Mouse (Mus musculus) heart, embryonic 16.5 days (tissue): ENCODE measurements around the gene Lrrc29. TPM values are rescaled to one million over a fixed set of nuclear protein-coding genes. Genes with fewer than 3 reads are reported as not detected.

Experiments
- ATAC-seq: fragments of 200-750 bp; cut with Nextera tagmentation; replicated peaks from 2 replicates; pipeline ENCODE4 v1.8.0; 2017; ENCODE audit warnings: moderate number of reproducible peaks; ENCODE audit not compliant: insufficient read depth, low FRiP score; ENCODE audit errors: extremely low read depth
- H3K27ac ChIP-seq: fragments of 300-500 bp; sonication (generic); 2 replicates; pipeline ENCODE4 v1.5.1; 2014; ENCODE audit warnings: mild to moderate bottlenecking, low read length, control low read depth, moderate library complexity
- H3K27me3 ChIP-seq: fragments of 300-500 bp; sonication (generic); 2 replicates; pipeline ENCODE4 v1.6.1; 2014; ENCODE audit warnings: low read length, mixed read lengths; ENCODE audit not compliant: control insufficient read depth, insufficient read depth
- H3K36me3 ChIP-seq: fragments of 300-500 bp; sonication (generic); 2 replicates; pipeline ENCODE4 v1.6.1; 2014; ENCODE audit not compliant: control insufficient read depth, insufficient read depth
- H3K4me1 ChIP-seq: fragments of 300-500 bp; sonication (generic); 2 replicates; pipeline ENCODE4 v1.6.1; 2014; ENCODE audit warnings: low read length, mixed read lengths; ENCODE audit not compliant: control insufficient read depth, insufficient read depth
- H3K4me2 ChIP-seq: fragments of 300-500 bp; sonication (generic); 2 replicates; pipeline ENCODE4 v1.6.1; 2014; ENCODE audit warnings: low read depth, mild to moderate bottlenecking, control low read depth, low read length
- H3K4me3 ChIP-seq: fragments of 300-500 bp; sonication (generic); 2 replicates; pipeline ENCODE4 v1.5.1; 2014; ENCODE audit warnings: mild to moderate bottlenecking, control low read depth, low read length
- H3K9ac ChIP-seq: fragments of 300-500 bp; sonication (generic); 2 replicates; pipeline ENCODE4 v1.6.1; 2014; ENCODE audit warnings: low read length, control low read depth
- H3K9me3 ChIP-seq: fragments of 300-500 bp; sonication (generic); replicated peaks from 2 replicates; pipeline ENCODE4 v1.6.1; 2016; ENCODE audit warnings: low read length; ENCODE audit not compliant: control insufficient read depth
- WGBS: fragments of 180-500 bp; shearing (Covaris S2); extraction: QIAGEN DNeasy Blood & Tissue Kit; methylation state at CpG from one replicate; pipeline ENCODE4 v1.1.7; 2014; 5-methylcytosine and 5-hydroxymethylcytosine counted together
- polyA plus RNA-seq: library from polyadenylated mRNA; unstranded; fragments of >200 nt; fragmentation: Nextera tagmentation; extraction: Ambion mirVana; gene quantifications from 2 replicates; pipeline ENCODE4 v1.2.1, GENCODE M21; 2015

Gene Lrrc29
- polyA plus RNA-seq, 1 experiment from 2014 or later = 0.84 TPM

DNA sequence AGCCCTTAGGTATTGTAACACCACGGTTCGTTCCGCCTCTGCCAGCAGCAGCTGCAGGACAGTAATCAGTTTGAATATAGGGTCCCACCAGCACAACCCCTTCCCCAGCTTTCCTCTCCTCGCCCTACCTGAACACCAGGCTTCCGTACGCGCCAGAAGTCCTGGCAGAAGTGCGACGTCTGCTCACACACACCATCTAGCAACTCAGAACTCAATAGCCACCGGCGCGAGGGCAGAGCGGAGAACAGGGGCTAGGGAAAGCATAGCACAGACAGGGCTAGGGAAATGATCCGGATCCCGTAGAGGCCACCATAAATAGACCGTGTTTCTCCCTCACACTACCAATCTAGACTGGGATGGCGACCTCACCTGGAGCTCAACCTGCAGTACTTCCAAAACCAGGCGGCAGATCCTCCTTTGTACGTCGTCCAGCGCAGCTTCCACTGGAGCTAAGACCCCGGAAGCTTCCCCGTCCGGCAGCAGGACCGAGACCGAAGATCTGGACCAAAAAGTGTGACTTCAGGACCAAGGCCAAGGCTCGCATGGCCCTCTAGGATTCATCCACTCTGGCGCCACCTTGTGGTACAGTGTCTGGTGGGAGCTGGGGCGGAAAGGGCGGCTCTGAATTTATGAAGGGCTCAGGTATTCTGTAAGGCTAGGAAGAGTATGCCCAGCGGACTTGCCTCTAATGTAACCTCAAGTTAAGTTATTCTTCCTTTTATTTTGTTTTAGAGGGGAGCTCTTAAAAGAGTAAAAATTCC is 35.3 kb downstream of the Lrrc29 start:
- ATAC-seq = no peak

GRCm38 (mm10) chr8:105289805-105290460 is 36.1 kb downstream of the Lrrc29 start, which contains the start of gene 4931428F04Rik:
4931428F04Rik (minus strand) TSS chr8:105289864.
- Histone ChIP-seq H3K4me2 (peak within 1 kb of the TSS; percentile 89), H3K9me3 (no peaks in the 10 kb centered on the region), H3K4me3 (peak within 1 kb of the TSS; percentile 65), H3K36me3 (no peaks in the 10 kb centered on the region), H3K9ac (peak within 1 kb of the TSS; percentile 76), H3K27ac (peak within 1 kb of the TSS; percentile 80), H3K4me1 (peaks cover 14% of the 10 kb centered on the region), H3K27me3 (peaks cover 6% of the 10 kb centered on the region; the same call in 1 of the 2 replicates)
- 3% methylated on average over 43 of the region's 43 CpGs for WGBS
- ATAC-seq = peak; percentile 5; the same call in 1 of the 2 replicates

More for the DNA sequence above, 35.3 kb downstream of the Lrrc29 start:
- H3K4me2 ChIP-seq = peak overlapping the region; percentile 89
- no peaks in the 10 kb centered on the region for H3K9me3 ChIP-seq
- no peak overlapping the region for H3K9ac ChIP-seq
- H3K36me3 ChIP-seq = no peaks in the 10 kb centered on the region
- H3K27me3 ChIP-seq = peaks cover 6% of the 10 kb centered on the region; the same call in 1 of the 2 replicates
- H3K4me3 ChIP-seq = peak overlapping the region; percentile 22
- H3K4me1 ChIP-seq = peaks cover 14% of the 10 kb centered on the region
- H3K27ac ChIP-seq = no peak overlapping the region
- WGBS = 10% methylated on average over 31 of the region's 31 CpGs

DNA sequence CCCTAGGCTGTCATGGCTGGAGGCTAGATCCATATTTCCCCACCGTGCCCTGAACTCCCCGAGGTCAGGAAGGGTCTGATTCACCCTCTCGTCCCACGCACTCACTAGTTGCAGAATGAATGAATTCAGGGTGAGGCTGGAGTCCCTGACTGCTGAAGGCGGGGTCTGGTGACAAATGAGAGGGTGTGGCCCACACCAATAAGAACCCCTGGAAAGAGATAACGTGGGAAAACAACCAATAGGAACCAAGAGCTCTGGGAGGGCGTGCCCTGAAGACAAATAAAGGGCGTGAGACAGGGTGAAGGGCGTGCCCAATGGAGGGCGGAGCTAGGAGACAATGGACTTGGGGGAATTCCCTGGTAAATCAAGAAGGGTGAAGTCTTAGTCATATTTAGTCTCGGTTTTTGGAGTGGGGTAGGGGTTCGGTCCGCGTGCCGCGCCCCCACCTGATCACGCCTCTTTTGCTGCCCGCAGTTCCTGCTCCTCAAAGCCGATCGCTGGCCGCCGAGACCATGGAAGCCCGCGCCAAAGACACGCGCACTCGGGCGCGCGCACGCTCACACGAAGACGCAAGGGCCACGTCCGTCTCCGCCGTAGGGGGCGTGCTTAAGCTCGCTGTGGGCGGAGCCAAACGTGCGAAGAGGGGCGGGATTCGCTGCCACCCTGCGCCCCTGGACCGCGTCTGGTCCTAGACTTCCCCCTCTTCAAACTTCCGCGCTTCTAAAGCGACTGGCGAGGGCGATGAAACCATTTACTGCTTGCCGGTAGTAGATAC is 36.9 kb downstream of the Lrrc29 start:
- WGBS = under 1% methylated on average over 53 of the region's 53 CpGs
- peaks cover 6% of the 10 kb centered on the region; the same call in 1 of the 2 replicates for H3K27me3 ChIP-seq
- H3K9me3 ChIP-seq = no peaks in the 10 kb centered on the region
- peaks cover 14% of the 10 kb centered on the region for H3K4me1 ChIP-seq
- H3K4me2 ChIP-seq = peak overlapping the region; percentile 89
- peak overlapping the region; percentile 65 for H3K4me3 ChIP-seq
- H3K36me3 ChIP-seq = no peaks in the 10 kb centered on the region
- peak overlapping the region; percentile 76 for H3K9ac ChIP-seq
- ATAC-seq = peak; percentile 88
- H3K27ac ChIP-seq = peak overlapping the region; percentile 80

DNA sequence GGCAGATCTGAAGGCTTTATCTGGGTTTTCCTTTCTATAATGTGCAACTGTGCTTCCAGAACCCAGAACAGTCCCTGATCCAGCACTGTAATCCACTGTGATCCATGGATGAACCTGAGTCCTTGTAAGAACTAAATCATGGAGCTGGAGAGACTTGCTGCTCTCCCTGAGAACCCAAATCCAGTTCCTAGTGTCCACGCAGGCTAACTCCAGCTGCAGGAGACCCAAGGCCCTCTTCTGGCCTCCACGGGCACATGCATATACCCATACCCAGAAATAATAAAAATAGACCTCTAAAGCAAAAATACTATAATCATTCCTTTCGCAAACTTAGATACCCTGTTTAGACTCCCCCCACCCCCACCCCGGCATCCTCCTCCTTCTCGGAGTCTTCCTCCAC is 37.8 kb downstream of the Lrrc29 start:
- whole genome bisulfite sequencing = 87% methylated on average over 5 of the region's 5 CpGs
- Histone ChIP-seq H3K4me1 (peaks cover 14% of the 10 kb centered on the region), H3K4me3 (no peak overlapping the region), H3K36me3 (no peaks in the 10 kb centered on the region), H3K4me2 (no peak overlapping the region; the same call in 1 of the 2 replicates), H3K9me3 (no peaks in the 10 kb centered on the region), H3K9ac (no peak overlapping the region), H3K27me3 (peaks cover 6% of the 10 kb centered on the region; the same call in 1 of the 2 replicates), H3K27ac (no peak overlapping the region)
- ATAC-seq = no peak

GRCm38 (mm10) chr8:105286907-105287306 is 39.2 kb downstream of the Lrrc29 start:
- whole genome bisulfite sequencing = 86% methylated on average over 4 of the region's 4 CpGs
- no peak for ATAC-seq

GRCm38 (mm10) chr8:105285514-105285913 is 40.6 kb downstream of the Lrrc29 start:
- H3K4me2 ChIP-seq = no peak overlapping the region
- H3K4me1 ChIP-seq = peaks cover 11% of the 10 kb centered on the region
- no peaks in the 10 kb centered on the region for H3K9me3 ChIP-seq
- no peak overlapping the region for H3K9ac ChIP-seq
- no peak for ATAC-seq
- no peaks in the 10 kb centered on the region for H3K36me3 ChIP-seq
- H3K27me3 ChIP-seq = peaks cover 4% of the 10 kb centered on the region; the same call in 1 of the 2 replicates
- H3K4me3 ChIP-seq = no peak overlapping the region
- 43% methylated on average over 12 of the region's 12 CpGs for WGBS
- H3K27ac ChIP-seq = no peak overlapping the region

More at GRCm38 (mm10) chr8:105286907-105287306, 39.2 kb downstream of the Lrrc29 start:
- H3K4me1 ChIP-seq = peaks cover 14% of the 10 kb centered on the region
- H3K4me3 ChIP-seq = no peak overlapping the region
- no peak overlapping the region for H3K4me2 ChIP-seq
- H3K9ac ChIP-seq = no peak overlapping the region
- H3K27me3 ChIP-seq = peaks cover 6% of the 10 kb centered on the region; the same call in 1 of the 2 replicates
- no peaks in the 10 kb centered on the region for H3K9me3 ChIP-seq
- no peak overlapping the region for H3K27ac ChIP-seq
- H3K36me3 ChIP-seq = no peaks in the 10 kb centered on the region

DNA sequence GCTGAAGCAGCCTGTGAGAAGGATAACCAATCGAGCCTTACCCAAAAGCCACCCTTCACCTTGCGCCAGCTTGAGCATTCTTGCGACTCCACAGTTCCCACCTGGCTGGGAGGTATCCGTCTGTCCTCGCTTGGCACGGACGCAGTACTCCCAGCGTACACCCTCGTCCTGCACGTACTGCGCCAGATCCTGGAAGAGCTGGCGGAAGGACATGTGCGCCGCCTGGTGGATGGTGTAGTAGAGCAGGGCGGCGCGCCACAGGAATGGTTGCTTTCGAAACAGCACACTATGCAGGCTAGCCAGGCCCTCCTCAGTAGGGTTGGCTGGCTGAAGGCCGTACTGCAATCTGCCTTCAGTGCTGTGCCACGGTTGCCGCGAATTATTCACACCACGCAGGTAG is 43.0 kb downstream of the Lrrc29 start:
- H3K27me3 ChIP-seq = peaks cover 9% of the 10 kb centered on the region
- WGBS = 23% methylated on average over 23 of the region's 23 CpGs
- no peak overlapping the region for H3K27ac ChIP-seq
- H3K4me1 ChIP-seq = no peaks in the 10 kb centered on the region
- no peaks in the 10 kb centered on the region for H3K9me3 ChIP-seq
- H3K9ac ChIP-seq = no peak overlapping the region
- peak; percentile 40 for ATAC-seq
- no peak overlapping the region for H3K4me2 ChIP-seq
- H3K4me3 ChIP-seq = no peak overlapping the region
- H3K36me3 ChIP-seq = no peaks in the 10 kb centered on the region

- H3K9ac ChIP-seq = no peak overlapping the region
- ATAC-seq = no peak
- H3K27ac ChIP-seq = no peak overlapping the region
- H3K9me3 ChIP-seq = no peaks in the 10 kb centered on the region
- no peaks in the 10 kb centered on the region for H3K36me3 ChIP-seq
- H3K4me1 ChIP-seq = no peaks in the 10 kb centered on the region
- WGBS = 69% methylated on average over 4 of the region's 4 CpGs
- H3K4me3 ChIP-seq = no peak overlapping the region
- no peak overlapping the region for H3K4me2 ChIP-seq
- peaks cover 16% of the 10 kb centered on the region for H3K27me3 ChIP-seq
These were observed 43.8 kb downstream of the Lrrc29 start for GRCm38 (mm10) chr8:105282239-105282638.
